Mouse (Mus musculus): Measurements from ENCODE around the gene Nt5c3. TPM values are rescaled to one million over a fixed set of nuclear protein-coding genes. Genes with fewer than 3 reads are reported as not detected.
A peak's percentile ranks its signal among the peaks of the same experiment; 100 is the strongest.

Gene Nt5c3
- total and polyA plus RNA-seq, 2 experiments: 12.6 to 42.9 TPM

GRCm38 (mm10) chr6:56906121-56906846, 17.4 kb downstream of the Nt5c3 start:
- H3K4me3 ChIP-seq (ENCODE audit: insufficient read depth, low read depth, low read length): no peak overlapping the region
- TF ChIP-seq CTCF (IDR thresholded peaks at IDR 0.05; ENCODE audit: low read depth, low read length) (0 out of 2 replicates have a peak, but pooled peaks have one; percentile 1), POLR2A (IDR thresholded peaks at IDR 0.05; ENCODE audit: extremely low read depth, insufficient read depth, low read length) (no peak)
- H3K79me2 ChIP-seq (ENCODE audit: control insufficient read depth, insufficient read depth, low read length): peaks cover 25% of the 10 kb centered on the region
- peak; percentile 82 for DNase-seq (ENCODE audit: extremely low read depth, low read depth, low spot score)
- WGBS: 14% methylated on average over 8 of the region's 8 CpGs
- peaks cover 24% of the 10 kb centered on the region for H3K4me1 ChIP-seq (ENCODE audit: control insufficient read depth, insufficient read depth, low read length)
- no peaks in the 10 kb centered on the region for H3K27me3 ChIP-seq (ENCODE audit: control insufficient read depth, insufficient read depth, low read length)
- peak overlapping the region; percentile 57 for H3K9ac ChIP-seq (ENCODE audit: low read depth, low read length)
- H3K27ac ChIP-seq (replicated peaks; ENCODE audit: insufficient read depth, low read depth, low read length): peak overlapping the region; percentile 94
- no peaks in the 10 kb centered on the region for H3K36me3 ChIP-seq (ENCODE audit: control insufficient read depth, insufficient read depth, low read length)

GRCm38 (mm10) chr6:56905486-56905885, 18.2 kb downstream of the Nt5c3 start:
- peak overlapping the region; percentile 94 for H3K27ac ChIP-seq (replicated peaks; ENCODE audit: insufficient read depth, low read depth, low read length)
- H3K9ac ChIP-seq (ENCODE audit: low read depth, low read length): no peak overlapping the region
- TF ChIP-seq CTCF (IDR thresholded peaks at IDR 0.05; ENCODE audit: low read depth, low read length): no peak
- TF ChIP-seq POLR2A (IDR thresholded peaks at IDR 0.05; ENCODE audit: extremely low read depth, insufficient read depth, low read length): no peak
- WGBS: 47% methylated on average over 5 of the region's 5 CpGs
- DNase-seq (ENCODE audit: extremely low read depth, low read depth, low spot score): peak; percentile 81
- H3K79me2 ChIP-seq (ENCODE audit: control insufficient read depth, insufficient read depth, low read length): peaks cover 22% of the 10 kb centered on the region
- no peak overlapping the region for H3K4me3 ChIP-seq (ENCODE audit: insufficient read depth, low read depth, low read length)
- no peaks in the 10 kb centered on the region for H3K27me3 ChIP-seq (ENCODE audit: control insufficient read depth, insufficient read depth, low read length)
- peaks cover 26% of the 10 kb centered on the region for H3K4me1 ChIP-seq (ENCODE audit: control insufficient read depth, insufficient read depth, low read length)
- H3K36me3 ChIP-seq (ENCODE audit: control insufficient read depth, insufficient read depth, low read length): no peaks in the 10 kb centered on the region

GRCm38 (mm10) chr6:56904982-56905381, 18.8 kb downstream of the Nt5c3 start:
- Histone ChIP-seq H3K79me2 (ENCODE audit: control insufficient read depth, insufficient read depth, low read length) (peaks cover 20% of the 10 kb centered on the region), H3K27ac (replicated peaks; ENCODE audit: insufficient read depth, low read depth, low read length) (peak overlapping the region; percentile 53), H3K36me3 (ENCODE audit: control insufficient read depth, insufficient read depth, low read length) (no peaks in the 10 kb centered on the region), H3K4me3 (ENCODE audit: insufficient read depth, low read depth, low read length) (no peak overlapping the region), H3K9ac (ENCODE audit: low read depth, low read length) (no peak overlapping the region), H3K4me1 (ENCODE audit: control insufficient read depth, insufficient read depth, low read length) (peaks cover 26% of the 10 kb centered on the region), H3K27me3 (ENCODE audit: control insufficient read depth, insufficient read depth, low read length) (no peaks in the 10 kb centered on the region)
- WGBS: 80% methylated on average over 2 of the region's 2 CpGs
- TF ChIP-seq CTCF (IDR thresholded peaks at IDR 0.05; ENCODE audit: low read depth, low read length): no peak
- TF ChIP-seq POLR2A (IDR thresholded peaks at IDR 0.05; ENCODE audit: extremely low read depth, insufficient read depth, low read length): no peak
- DNase-seq (ENCODE audit: extremely low read depth, low read depth, low spot score): no peak

- 81% methylated on average over 1 of the region's 1 CpGs for WGBS
- no peaks in the 10 kb centered on the region for H3K27me3 ChIP-seq (ENCODE audit: control insufficient read depth, insufficient read depth, low read length)
- TF ChIP-seq POLR2A (IDR thresholded peaks at IDR 0.05; ENCODE audit: extremely low read depth, insufficient read depth, low read length) (no peak), CTCF (IDR thresholded peaks at IDR 0.05; ENCODE audit: low read depth, low read length) (no peak)
- no peak for DNase-seq (ENCODE audit: extremely low read depth, low read depth, low spot score)
- H3K79me2 ChIP-seq (ENCODE audit: control insufficient read depth, insufficient read depth, low read length): peaks cover 22% of the 10 kb centered on the region
- H3K4me3 ChIP-seq (ENCODE audit: insufficient read depth, low read depth, low read length): no peak overlapping the region
- H3K4me1 ChIP-seq (ENCODE audit: control insufficient read depth, insufficient read depth, low read length): peaks cover 26% of the 10 kb centered on the region
- no peaks in the 10 kb centered on the region for H3K36me3 ChIP-seq (ENCODE audit: control insufficient read depth, insufficient read depth, low read length)
- H3K9ac ChIP-seq (ENCODE audit: low read depth, low read length): no peak overlapping the region
- H3K27ac ChIP-seq (replicated peaks; ENCODE audit: insufficient read depth, low read depth, low read length): peak overlapping the region; percentile 83; the same call in 1 of the 2 replicates
Measured at GRCm38 (mm10) chr6:56904330-56904729, 19.4 kb downstream of the Nt5c3 start.

GRCm38 (mm10) chr6:56903831-56904230, 19.9 kb downstream of the Nt5c3 start:
- H3K4me1 ChIP-seq (ENCODE audit: control insufficient read depth, insufficient read depth, low read length): peaks cover 26% of the 10 kb centered on the region
- WGBS: 11% methylated on average over 6 of the region's 6 CpGs
- H3K79me2 ChIP-seq (ENCODE audit: control insufficient read depth, insufficient read depth, low read length): peaks cover 23% of the 10 kb centered on the region
- H3K9ac ChIP-seq (ENCODE audit: low read depth, low read length): peak overlapping the region; percentile 26; the same call in 1 of the 2 replicates
- DNase-seq (ENCODE audit: extremely low read depth, low read depth, low spot score): peak; percentile 79
- no peaks in the 10 kb centered on the region for H3K27me3 ChIP-seq (ENCODE audit: control insufficient read depth, insufficient read depth, low read length)
- H3K36me3 ChIP-seq (ENCODE audit: control insufficient read depth, insufficient read depth, low read length): no peaks in the 10 kb centered on the region
- no peak overlapping the region for H3K4me3 ChIP-seq (ENCODE audit: insufficient read depth, low read depth, low read length)
- TF ChIP-seq POLR2A (IDR thresholded peaks at IDR 0.05; ENCODE audit: extremely low read depth, insufficient read depth, low read length) (no peak), CTCF (IDR thresholded peaks at IDR 0.05; ENCODE audit: low read depth, low read length) (no peak)
- H3K27ac ChIP-seq (replicated peaks; ENCODE audit: insufficient read depth, low read depth, low read length): peak overlapping the region; percentile 83

Data from liver, adult 2 months (tissue).